Comparison of ENCODE assay signal across 23 mouse cellular contexts in genomic region chr8:56927166-56927565, GRCm38 (mm10).
DNase-seq lines count a peak whose midpoint lies in the region; ATAC-seq lines count a peak whose summit lies in the region.
"Had no signal": no experiment of that assay in that cellular context is flagged by ENCODE, and none has a peak within 500 bp of the region (broad histone marks: within the 10 kb centered on the region; RNA-seq: fewer than 3 reads in every experiment).

No protein-coding gene starts in this region.

- peak; percentile 63 for DNase-seq in MEL-GATA-1-ER (ENCODE audit: extremely low read depth, low read depth)
- peak; percentile 17 for DNase-seq in c-Kit-positive CD71-positive TER-119-negative erythroid progenitor cells, embryonic 14.5 days (ENCODE audit: low read depth)
- DNase-seq in Muller cell, postnatal 12 days (ENCODE audit: inconsistent ontology term), result no peak
- no peak for DNase-seq in layer of hippocampus, postnatal 25 days (ENCODE audit: extremely low spot score in 1 of 2, low spot score in 1 of 2)
- DNase-seq: adrenal gland, postnatal 14 days; cerebellum, adult 11 months; cerebellum, adult 9-10 months; cerebellum, postnatal 36 days; forebrain, postnatal 0 days; gastrocnemius, postnatal 36 days; heart, adult 11 months; heart, postnatal 36 days; kidney, adult 11 months had no signal

- no peaks in the 10 kb centered on the region for H3K36me3 ChIP-seq in liver, embryonic 12.5 days
- no peaks in the 10 kb centered on the region for H3K36me3 ChIP-seq in liver, embryonic 16.5 days (ENCODE audit: control insufficient read depth, insufficient read depth)
- no peaks in the 10 kb centered on the region for H3K36me3 ChIP-seq in forebrain, embryonic 12.5 days (replicated peaks)
- H3K36me3 ChIP-seq: embryonic facial prominence, embryonic 13.5 days; heart, embryonic 10.5 days; hindbrain, embryonic 12.5 days had no signal

- no peak overlapping the region for H3K4me3 ChIP-seq in liver, embryonic 12.5 days
- H3K4me3 ChIP-seq in liver, embryonic 16.5 days (ENCODE audit: low read depth, low read length), result no peak overlapping the region
- H3K4me3 ChIP-seq in forebrain, embryonic 12.5 days (replicated peaks), result no peak overlapping the region
- H3K4me3 ChIP-seq: embryonic facial prominence, embryonic 13.5 days; forebrain, embryonic 13.5 days; heart, embryonic 10.5 days; hindbrain, embryonic 12.5 days had no signal

- peaks cover 46% of the 10 kb centered on the region for H3K4me1 ChIP-seq in liver, embryonic 12.5 days
- H3K4me1 ChIP-seq in liver, embryonic 16.5 days (ENCODE audit: control insufficient read depth, low read depth, low read length), result peaks cover 12% of the 10 kb centered on the region
- no peaks in the 10 kb centered on the region for H3K4me1 ChIP-seq in forebrain, embryonic 12.5 days
- H3K4me1 ChIP-seq: embryonic facial prominence, embryonic 13.5 days; forebrain, embryonic 13.5 days; hindbrain, embryonic 12.5 days had no signal

- no peak overlapping the region for H3K9ac ChIP-seq in liver, embryonic 12.5 days
- no peak overlapping the region for H3K9ac ChIP-seq in liver, embryonic 16.5 days (ENCODE audit: low read depth, low read length)
- H3K9ac ChIP-seq in forebrain, embryonic 12.5 days, result no peak overlapping the region
- H3K9ac ChIP-seq: embryonic facial prominence, embryonic 13.5 days; forebrain, embryonic 13.5 days; forebrain, postnatal 0 days; hindbrain, embryonic 12.5 days had no signal

- peaks cover 5% of the 10 kb centered on the region for H3K27me3 ChIP-seq in liver, embryonic 12.5 days (replicated peaks)
- no peaks in the 10 kb centered on the region for H3K27me3 ChIP-seq in liver, embryonic 16.5 days (ENCODE audit: control insufficient read depth, insufficient read depth, low read depth, low read length)
- H3K27me3 ChIP-seq in forebrain, embryonic 12.5 days, result no peaks in the 10 kb centered on the region
- H3K27me3 ChIP-seq: embryonic facial prominence, embryonic 13.5 days; forebrain, embryonic 13.5 days; hindbrain, embryonic 12.5 days; Patski had no signal

- peak overlapping the region; percentile 44 for H3K4me2 ChIP-seq in liver, embryonic 12.5 days
- peak overlapping the region; percentile 9; the same call in 1 of the 2 replicates for H3K4me2 ChIP-seq in liver, embryonic 16.5 days (ENCODE audit: low read depth, low read length)
- H3K4me2 ChIP-seq in forebrain, embryonic 12.5 days, result no peak overlapping the region
- H3K4me2 ChIP-seq: embryonic facial prominence, embryonic 13.5 days; forebrain, embryonic 13.5 days; hindbrain, embryonic 12.5 days had no signal

- no peaks in the 10 kb centered on the region for H3K9me3 ChIP-seq in liver, embryonic 12.5 days (replicated peaks)
- H3K9me3 ChIP-seq in liver, embryonic 16.5 days (replicated peaks; ENCODE audit: control insufficient read depth, low read length), result no peaks in the 10 kb centered on the region
- H3K9me3 ChIP-seq in forebrain, embryonic 12.5 days, result no peaks in the 10 kb centered on the region
- H3K9me3 ChIP-seq: embryonic facial prominence, embryonic 13.5 days; forebrain, embryonic 13.5 days; heart, embryonic 10.5 days; hindbrain, embryonic 12.5 days had no signal

- peak; percentile 95 for ATAC-seq in liver, embryonic 12.5 days
- peak; percentile 91 for ATAC-seq in liver, embryonic 16.5 days (ENCODE audit: low read depth)
- no peak for ATAC-seq in forebrain, embryonic 12.5 days (ENCODE audit: low FRiP score)
- ATAC-seq: activated CD4-positive, CD25-positive, alpha-beta regulatory T cell, adult 4 months; forebrain, embryonic 13.5 days; forebrain, postnatal 0 days; hindbrain, embryonic 16.5 days; Patski had no signal

- 71% methylated on average over 1 of the region's 1 CpGs for WGBS in liver, embryonic 12.5 days (ENCODE audit: insufficient replicate concordance)
- 55% methylated on average over 1 of the region's 1 CpGs for WGBS in liver, embryonic 16.5 days (ENCODE audit: insufficient replicate concordance)
- 94% methylated on average over 1 of the region's 1 CpGs for WGBS in forebrain, embryonic 12.5 days

- H3K27ac ChIP-seq in liver, embryonic 12.5 days, result 0 out of 2 replicates have a peak overlapping the region, but pooled peaks have one; percentile 6
- H3K27ac ChIP-seq in liver, embryonic 16.5 days (ENCODE audit: low read length), result no peak overlapping the region
- H3K27ac ChIP-seq in forebrain, embryonic 12.5 days, result no peak overlapping the region
- H3K27ac ChIP-seq: embryonic facial prominence, embryonic 13.5 days; forebrain, embryonic 13.5 days; hindbrain, embryonic 12.5 days had no signal

Comparison
In these comparisons a context has a peak if more than half of its experiments do, and no peak if none do; other contexts are left out.
1. DNase-seq: peak in MEL-GATA-1-ER (single experiment) and c-Kit-positive CD71-positive TER-119-negative erythroid progenitor cells, embryonic 14.5 days (single experiment); none in Muller cell, postnatal 12 days (single experiment) and layer of hippocampus, postnatal 25 days (0 of 2).